Mouse (Mus musculus) limb, embryonic 12.5 days (tissue): ENCODE data around the gene Pnisr. TPM values are rescaled to one million over a fixed set of nuclear protein-coding genes. Genes with fewer than 3 reads are reported as not detected.
A peak's percentile ranks its signal among the peaks of the same experiment; 100 is the strongest.

Experiments used
- ATAC-seq: fragments of 200-750 bp; cut with Nextera tagmentation; 2 replicates; pipeline ENCODE4 v1.8.0; 2017; ENCODE audit warnings: low read depth, moderate TSS enrichment; ENCODE audit not compliant: insufficient number of reproducible peaks, insufficient read depth, low FRiP score, low TSS enrichment
- H3K27ac ChIP-seq: fragments of 300-500 bp; sonication (generic); 2 replicates; pipeline ENCODE4 v1.5.1; 2016; ENCODE audit warnings: mild to moderate bottlenecking, moderate library complexity
- H3K27me3 ChIP-seq: fragments of 300-500 bp; sonication (generic); 2 replicates; pipeline ENCODE4 v1.6.1; 2016; ENCODE audit warnings: mild to moderate bottlenecking, moderate library complexity
- H3K36me3 ChIP-seq: fragments of 300-500 bp; sonication (generic); 2 replicates; pipeline ENCODE4 v1.6.1; 2016; ENCODE audit warnings: mild to moderate bottlenecking, moderate library complexity
- H3K4me1 ChIP-seq: fragments of 300-500 bp; sonication (generic); replicated peaks from 2 replicates; pipeline ENCODE4 v1.6.1; 2016
- H3K4me2 ChIP-seq: fragments of 300-500 bp; sonication (generic); 2 replicates; pipeline ENCODE4 v1.6.1; 2016; ENCODE audit warnings: mild to moderate bottlenecking, moderate library complexity
- H3K4me3 ChIP-seq: fragments of 300-500 bp; sonication (generic); replicated peaks from 2 replicates; pipeline ENCODE4 v1.5.1; 2016; ENCODE audit warnings: mild to moderate bottlenecking
- H3K9ac ChIP-seq: fragments of 300-500 bp; sonication (generic); replicated peaks from 2 replicates; pipeline ENCODE4 v1.6.1; 2016; ENCODE audit warnings: mild to moderate bottlenecking, moderate library complexity
- H3K9me3 ChIP-seq: fragments of 300-500 bp; sonication (generic); 2 replicates; pipeline ENCODE4 v1.6.1; 2016; ENCODE audit warnings: mild to moderate bottlenecking, moderate library complexity
- WGBS: fragments of 180-500 bp; shearing (Covaris S2); methylation state at CpG from one replicate; pipeline ENCODE4 v1.1.7; 2016; 5-methylcytosine and 5-hydroxymethylcytosine counted together
- polyA plus RNA-seq: library from polyadenylated mRNA; unstranded; fragments of >200 nt; fragmentation: Nextera tagmentation; extraction: Ambion mirVana; gene quantifications from 2 replicates; pipeline ENCODE4 v1.2.1, GENCODE M21; 2016

The Pnisr gene
- polyA plus RNA-seq, 1 experiment from 2014 or later, result 217 TPM

- no peak overlapping the region for H3K27ac ChIP-seq
- H3K9me3 ChIP-seq, result no peaks in the 10 kb centered on the region
- H3K27me3 ChIP-seq, result no peaks in the 10 kb centered on the region
- H3K4me2 ChIP-seq, result peak overlapping the region; percentile 68
- H3K36me3 ChIP-seq, result peaks cover 25% of the 10 kb centered on the region
- H3K9ac ChIP-seq, result no peak overlapping the region
- no peaks in the 10 kb centered on the region for H3K4me1 ChIP-seq
- WGBS, result 17% methylated on average over 6 of the region's 6 CpGs
- H3K4me3 ChIP-seq, result peak overlapping the region; percentile 72
- ATAC-seq, result no peak
Observed at GRCm38 (mm10) chr4:21878776-21879175, 31.4 kb downstream of the Pnisr start.

GRCm38 (mm10) chr4:21879565-21880220, 32.3 kb downstream of the Pnisr start, which contains the start of gene Coq3:
Gene Coq3 (plus strand): TSS chr4:21879673.
- Histone ChIP-seq H3K4me3 (peak within 1 kb of the TSS; percentile 72), H3K9me3 (no peaks in the 10 kb centered on the region), H3K27me3 (no peaks in the 10 kb centered on the region), H3K4me2 (peak within 1 kb of the TSS; percentile 68), H3K36me3 (peaks cover 18% of the 10 kb centered on the region), H3K27ac (peak within 1 kb of the TSS; percentile 92), H3K4me1 (no peaks in the 10 kb centered on the region), H3K9ac (peak within 1 kb of the TSS; percentile 79)
- under 1% methylated on average over 51 of the region's 51 CpGs for WGBS
- ATAC-seq, result peak; percentile 91

GRCm38 (mm10) chr4:21882806-21883205, 35.4 kb downstream of the Pnisr start:
- H3K4me2 ChIP-seq, result no peak overlapping the region
- no peaks in the 10 kb centered on the region for H3K9me3 ChIP-seq
- WGBS, result 91% methylated on average over 6 of the region's 6 CpGs
- H3K9ac ChIP-seq, result no peak overlapping the region
- H3K27ac ChIP-seq, result no peak overlapping the region
- H3K4me3 ChIP-seq, result no peak overlapping the region
- no peaks in the 10 kb centered on the region for H3K4me1 ChIP-seq
- ATAC-seq, result no peak
- no peaks in the 10 kb centered on the region for H3K27me3 ChIP-seq
- H3K36me3 ChIP-seq, result peaks cover 5% of the 10 kb centered on the region; the same call in 1 of the 2 replicates

- no peaks in the 10 kb centered on the region for H3K4me1 ChIP-seq
- H3K4me2 ChIP-seq, result no peak overlapping the region
- H3K9me3 ChIP-seq, result no peaks in the 10 kb centered on the region
- no peak overlapping the region for H3K27ac ChIP-seq
- ATAC-seq, result no peak
- no peaks in the 10 kb centered on the region for H3K27me3 ChIP-seq
- 90% methylated on average over 8 of the region's 8 CpGs for WGBS
- no peak overlapping the region for H3K4me3 ChIP-seq
- H3K36me3 ChIP-seq, result peaks cover 5% of the 10 kb centered on the region; the same call in 1 of the 2 replicates
- H3K9ac ChIP-seq, result no peak overlapping the region
Observed at GRCm38 (mm10) chr4:21885831-21886230, 38.4 kb downstream of the Pnisr start.

Other genes with a start within 250 kb of the Pnisr start
- gene Prdm13, start 161.6 kb upstream of the Pnisr start, polyA plus RNA-seq, result not detected in 2 replicates
- gene Ccnc, start 119.9 kb upstream of the Pnisr start, polyA plus RNA-seq, result 43.5 and 45.8 TPM in 2 replicates
- gene Usp45, start 80.4 kb upstream of the Pnisr start, polyA plus RNA-seq, result 11.8 and 13.4 TPM in 2 replicates
- gene Tstd3, start 80.4 kb upstream of the Pnisr start, polyA plus RNA-seq, result 8.8 and 9.8 TPM in 2 replicates
- 12.3 and 14.0 TPM in 2 replicates for gene Coq3, start 32.1 kb downstream of the Pnisr start, polyA plus RNA-seq
- 11.6 and 14.5 TPM in 2 replicates for gene Faxc, start 83.7 kb downstream of the Pnisr start, polyA plus RNA-seq